Mouse (Mus musculus): ENCODE results near the gene Cbfa2t2.

DNA sequence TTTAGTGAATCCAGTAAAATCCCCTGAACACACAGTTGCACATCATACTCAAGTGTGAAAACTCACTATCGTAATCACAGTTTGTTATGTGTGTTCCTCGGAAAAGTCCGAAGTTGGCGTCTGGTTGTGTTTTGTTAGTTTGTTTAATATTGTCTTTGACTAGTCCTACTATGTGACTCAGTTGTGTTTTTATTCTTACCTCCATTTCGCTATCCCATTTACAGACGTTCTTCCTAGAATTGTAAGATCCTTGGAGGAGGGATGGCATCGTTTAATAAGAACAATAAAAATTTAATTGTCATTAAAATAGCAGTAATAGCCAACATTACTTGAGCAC, 878 bp downstream of the Cbfa2t2 start:
- no peak for TF ChIP-seq CTCF (IDR thresholded peaks at IDR 0.05; ENCODE audit: low read depth)
- no peak for TF ChIP-seq EP300 (IDR thresholded peaks at IDR 0.05; ENCODE audit: low read depth)

All from liver, postnatal 0 days (tissue).